Mouse (Mus musculus): ENCODE results near the gene Slc35e3. TPM values are rescaled to one million over a fixed set of nuclear protein-coding genes. Genes with fewer than 3 reads are reported as not detected.

The Slc35e3 gene
- polyA plus RNA-seq, 1 experiment from 2014 or later, result 3.7 TPM

DNA sequence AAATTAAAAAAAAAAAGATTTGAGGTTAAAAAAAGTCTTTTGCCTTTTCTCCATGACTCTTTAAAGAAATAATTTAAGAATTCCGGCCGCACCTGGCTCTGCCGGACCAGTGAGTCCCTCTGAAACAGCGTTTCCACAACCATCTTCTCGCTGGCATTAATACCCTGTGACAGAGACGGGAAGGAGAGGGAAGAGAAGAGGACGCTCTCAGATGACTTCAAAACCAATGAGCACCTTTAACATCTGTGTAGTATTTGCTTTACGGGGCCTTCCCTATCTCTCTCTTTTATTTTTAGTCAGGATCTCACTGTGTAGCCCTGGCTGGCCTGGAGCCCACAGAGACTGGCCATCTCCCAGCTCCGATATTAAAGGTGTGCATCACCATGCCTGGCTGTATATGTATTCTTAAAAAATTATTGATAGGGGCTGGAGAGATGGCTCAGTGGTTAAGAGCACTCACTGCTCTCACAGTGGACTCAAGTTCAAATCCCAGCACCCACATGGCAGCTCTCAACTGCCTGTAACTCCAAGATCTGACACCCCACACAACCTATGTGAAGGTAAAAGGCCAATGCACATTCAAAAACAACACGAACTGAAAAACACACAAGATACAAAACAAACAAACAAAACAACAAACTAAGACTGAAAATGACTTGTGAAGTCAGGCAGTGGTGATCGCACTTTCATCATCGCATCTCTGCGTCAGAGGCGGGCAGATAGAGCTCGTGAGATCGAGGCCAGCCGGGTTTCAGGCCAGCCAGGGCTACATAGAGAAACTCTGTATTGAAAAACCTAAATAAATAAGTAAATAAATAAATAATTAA lies 31.5 kb upstream of the Slc35e3 start:
- H3K27ac ChIP-seq (ENCODE audit: low read depth), result no peak overlapping the region
- no peaks in the 10 kb centered on the region for H3K27me3 ChIP-seq (ENCODE audit: insufficient read depth, low read length)
- H3K4me2 ChIP-seq (ENCODE audit: low read depth, low read length), result no peak overlapping the region
- ATAC-seq (no peak), DNase-seq (no peak)
- no peaks in the 10 kb centered on the region for H3K4me1 ChIP-seq (ENCODE audit: insufficient read depth)
- WGBS (ENCODE audit: insufficient replicate concordance), result 93% methylated on average over 17 of the region's 17 CpGs
- H3K9me3 ChIP-seq (ENCODE audit: low read length), result no peaks in the 10 kb centered on the region
- no peak overlapping the region for H3K9ac ChIP-seq (replicated peaks)
- no peak overlapping the region for H3K4me3 ChIP-seq (ENCODE audit: low read depth, low read length)
- peaks cover 77% of the 10 kb centered on the region for H3K36me3 ChIP-seq (replicated peaks; ENCODE audit: insufficient read depth, low read length)
- no peak for TF ChIP-seq EP300 (IDR thresholded peaks at IDR 0.05; ENCODE audit: low read depth)
- TF ChIP-seq CTCF (IDR thresholded peaks at IDR 0.05; ENCODE audit: low read depth), result no peak

DNA sequence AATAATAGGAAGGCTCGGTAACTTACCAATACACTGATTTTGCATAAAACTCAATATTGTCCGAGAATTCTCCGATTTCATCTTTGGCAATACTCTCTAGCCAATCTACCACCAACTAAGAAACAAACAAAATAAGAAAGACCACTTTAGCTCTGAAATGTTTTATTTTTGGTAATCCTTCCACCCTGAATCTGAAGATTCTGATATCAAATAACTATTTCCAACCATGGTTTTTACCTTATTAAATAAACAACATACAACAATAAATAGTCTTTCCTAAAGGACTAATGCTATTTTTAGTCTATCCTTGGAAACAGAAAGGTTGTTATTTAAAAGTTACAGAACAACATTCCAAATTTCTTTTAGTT lies 30.9 kb upstream of the Slc35e3 start:
- Histone ChIP-seq H3K4me3 (ENCODE audit: low read depth, low read length) (no peak overlapping the region), H3K9me3 (ENCODE audit: low read length) (no peaks in the 10 kb centered on the region), H3K9ac (replicated peaks) (no peak overlapping the region), H3K27ac (ENCODE audit: low read depth) (no peak overlapping the region), H3K36me3 (replicated peaks; ENCODE audit: insufficient read depth, low read length) (peaks cover 81% of the 10 kb centered on the region), H3K4me2 (ENCODE audit: low read depth, low read length) (no peak overlapping the region), H3K4me1 (ENCODE audit: insufficient read depth) (no peaks in the 10 kb centered on the region), H3K27me3 (ENCODE audit: insufficient read depth, low read length) (no peaks in the 10 kb centered on the region)
- no peak for ATAC-seq
- TF ChIP-seq CTCF (IDR thresholded peaks at IDR 0.05; ENCODE audit: low read depth) (no peak), EP300 (IDR thresholded peaks at IDR 0.05; ENCODE audit: low read depth) (no peak)
- 90% methylated on average over 3 of the region's 3 CpGs for WGBS (ENCODE audit: insufficient replicate concordance)
- DNase-seq, result no peak

DNA sequence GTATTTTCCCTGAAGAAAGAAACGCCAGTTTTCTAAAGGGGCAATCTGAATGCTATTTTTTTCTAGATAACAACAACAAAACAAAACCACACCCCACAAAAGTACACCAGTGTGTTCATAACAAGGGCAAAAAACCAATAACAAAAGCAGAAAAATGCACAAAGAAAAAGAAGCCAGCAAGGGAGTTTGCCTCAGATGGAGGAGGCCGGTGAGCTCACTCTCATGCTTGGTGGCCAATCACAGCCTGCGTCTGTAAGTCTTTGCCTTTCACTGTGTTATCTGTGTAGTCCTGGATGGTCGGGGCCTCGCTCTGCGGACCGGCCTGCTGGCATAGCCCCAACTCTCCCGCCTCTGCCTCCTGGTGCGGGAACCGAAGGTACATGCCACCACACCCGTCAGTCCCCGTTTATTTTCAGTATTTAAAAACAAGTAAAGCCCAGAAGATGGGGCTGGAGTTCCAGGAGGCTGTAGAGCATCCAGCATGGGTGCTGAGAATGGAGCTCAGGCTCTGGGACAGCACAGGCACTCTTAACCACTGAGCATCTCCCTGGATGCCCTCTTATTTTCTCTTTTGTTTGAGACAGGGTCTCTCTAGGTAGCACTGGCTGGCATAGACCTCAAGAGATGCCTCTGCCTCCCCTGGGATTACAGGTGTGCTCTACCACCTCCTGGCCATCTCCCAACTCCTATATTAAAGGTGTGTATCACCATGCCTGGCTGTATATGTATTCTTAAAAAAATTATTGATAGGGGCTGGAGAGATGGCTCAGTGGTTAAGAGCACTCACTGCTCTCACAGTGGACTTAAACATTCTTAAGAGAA lies 30.3 kb upstream of the Slc35e3 start:
- Histone ChIP-seq H3K27ac (ENCODE audit: low read depth) (no peak overlapping the region), H3K36me3 (replicated peaks; ENCODE audit: insufficient read depth, low read length) (peaks cover 81% of the 10 kb centered on the region), H3K4me3 (ENCODE audit: low read depth, low read length) (no peak overlapping the region), H3K4me1 (ENCODE audit: insufficient read depth) (no peaks in the 10 kb centered on the region), H3K27me3 (ENCODE audit: insufficient read depth, low read length) (no peaks in the 10 kb centered on the region), H3K9ac (replicated peaks) (no peak overlapping the region), H3K4me2 (ENCODE audit: low read depth, low read length) (no peak overlapping the region), H3K9me3 (ENCODE audit: low read length) (no peaks in the 10 kb centered on the region)
- TF ChIP-seq CTCF (IDR thresholded peaks at IDR 0.05; ENCODE audit: low read depth) (no peak), EP300 (IDR thresholded peaks at IDR 0.05; ENCODE audit: low read depth) (no peak)
- ATAC-seq (no peak), DNase-seq (no peak)
- WGBS (ENCODE audit: insufficient replicate concordance), result 59% methylated on average over 12 of the region's 12 CpGs

DNA sequence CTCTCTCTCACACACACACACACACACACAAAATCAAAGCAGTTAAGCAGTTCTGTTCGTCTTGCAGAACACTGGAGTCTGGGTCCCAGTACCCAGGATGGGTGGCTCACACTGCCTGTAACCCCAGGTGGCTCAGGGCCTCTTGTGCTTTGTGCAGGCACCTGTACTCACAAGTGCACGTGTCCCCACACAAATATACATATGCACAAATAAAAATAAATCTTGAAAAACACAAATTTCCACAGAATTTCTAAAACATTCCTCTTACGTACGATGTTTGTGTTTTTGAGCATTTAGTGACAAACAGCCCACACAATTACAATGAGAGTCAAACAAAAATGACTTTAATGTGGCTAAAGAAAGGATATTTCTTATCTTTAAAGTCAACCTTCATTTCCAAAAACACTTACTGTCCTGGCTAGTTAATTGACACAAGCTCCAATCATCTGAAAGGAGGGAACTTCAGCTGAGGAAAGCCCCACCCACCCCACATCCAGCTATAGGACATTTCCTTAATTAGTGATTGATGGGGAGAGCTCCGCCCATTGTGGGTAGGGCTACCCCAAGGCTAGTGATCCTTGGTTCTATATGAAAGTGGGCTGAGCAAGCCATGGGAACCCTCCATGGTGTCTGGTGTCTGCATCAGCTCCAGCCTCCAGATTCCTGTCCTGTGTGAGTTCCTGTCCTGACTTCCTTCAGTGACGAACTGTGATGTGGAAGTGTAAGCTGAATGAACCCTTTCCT lies 29.4 kb upstream of the Slc35e3 start:
- DNase-seq, result no peak
- H3K9ac ChIP-seq (replicated peaks), result no peak overlapping the region
- no peak overlapping the region for H3K4me2 ChIP-seq (ENCODE audit: low read depth, low read length)
- 83% methylated on average over 6 of the region's 6 CpGs for whole genome bisulfite sequencing (ENCODE audit: insufficient replicate concordance)
- H3K4me1 ChIP-seq (ENCODE audit: insufficient read depth), result no peaks in the 10 kb centered on the region
- no peaks in the 10 kb centered on the region for H3K9me3 ChIP-seq (ENCODE audit: low read length)
- 0 out of 2 replicates have a peak, but pooled peaks have one; percentile 21 for ATAC-seq
- H3K4me3 ChIP-seq (ENCODE audit: low read depth, low read length), result no peak overlapping the region
- H3K27me3 ChIP-seq (ENCODE audit: insufficient read depth, low read length), result no peaks in the 10 kb centered on the region
- TF ChIP-seq CTCF (IDR thresholded peaks at IDR 0.05; ENCODE audit: low read depth) (no peak), EP300 (IDR thresholded peaks at IDR 0.05; ENCODE audit: low read depth) (no peak)
- no peak overlapping the region for H3K27ac ChIP-seq (ENCODE audit: low read depth)
- peaks cover 81% of the 10 kb centered on the region for H3K36me3 ChIP-seq (replicated peaks; ENCODE audit: insufficient read depth, low read length)

DNA sequence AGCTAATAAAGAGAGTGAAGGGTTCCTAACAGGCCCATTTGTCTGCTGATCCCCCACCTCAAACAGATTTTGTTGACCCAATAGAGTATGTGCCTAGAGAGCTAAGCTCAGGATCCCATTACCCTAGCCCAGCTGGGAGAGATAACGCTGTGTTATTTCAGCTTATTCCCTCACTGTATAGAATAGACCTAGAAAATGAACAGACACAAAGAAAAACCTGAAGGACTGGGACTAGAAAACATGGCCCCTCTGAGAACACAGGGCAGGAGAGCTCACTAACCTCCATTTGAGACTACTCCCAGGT lies 28.6 kb upstream of the Slc35e3 start:
- Histone ChIP-seq H3K27ac (ENCODE audit: low read depth) (no peak overlapping the region), H3K36me3 (replicated peaks; ENCODE audit: insufficient read depth, low read length) (peaks cover 84% of the 10 kb centered on the region), H3K27me3 (ENCODE audit: insufficient read depth, low read length) (no peaks in the 10 kb centered on the region), H3K4me1 (ENCODE audit: insufficient read depth) (no peaks in the 10 kb centered on the region), H3K9me3 (ENCODE audit: low read length) (no peaks in the 10 kb centered on the region), H3K9ac (replicated peaks) (no peak overlapping the region), H3K4me3 (ENCODE audit: low read depth, low read length) (no peak overlapping the region), H3K4me2 (ENCODE audit: low read depth, low read length) (no peak overlapping the region)
- DNase-seq (no peak), ATAC-seq (no peak)
- TF ChIP-seq EP300 (IDR thresholded peaks at IDR 0.05; ENCODE audit: low read depth) (no peak), CTCF (IDR thresholded peaks at IDR 0.05; ENCODE audit: low read depth) (no peak)
- WGBS (ENCODE audit: insufficient replicate concordance), result 97% methylated on average over 1 of the region's 1 CpGs

Data from liver, postnatal 0 days (tissue).